Mouse (Mus musculus) liver, postnatal 0 days (tissue): ENCODE measurements around the gene Det1.

Source experiments
- CTCF ChIP-seq: sonication (generic); IDR thresholded peaks from 2 replicates; pipeline ENCODE4 v1.5.1; 2016; ENCODE audit warnings: antibody characterized with exemption, low read depth
- EP300 ChIP-seq: IDR thresholded peaks from 2 replicates; pipeline ENCODE4 v1.6.1; 2016; ENCODE audit warnings: antibody characterized with exemption, low read depth, mild to moderate bottlenecking

DNA sequence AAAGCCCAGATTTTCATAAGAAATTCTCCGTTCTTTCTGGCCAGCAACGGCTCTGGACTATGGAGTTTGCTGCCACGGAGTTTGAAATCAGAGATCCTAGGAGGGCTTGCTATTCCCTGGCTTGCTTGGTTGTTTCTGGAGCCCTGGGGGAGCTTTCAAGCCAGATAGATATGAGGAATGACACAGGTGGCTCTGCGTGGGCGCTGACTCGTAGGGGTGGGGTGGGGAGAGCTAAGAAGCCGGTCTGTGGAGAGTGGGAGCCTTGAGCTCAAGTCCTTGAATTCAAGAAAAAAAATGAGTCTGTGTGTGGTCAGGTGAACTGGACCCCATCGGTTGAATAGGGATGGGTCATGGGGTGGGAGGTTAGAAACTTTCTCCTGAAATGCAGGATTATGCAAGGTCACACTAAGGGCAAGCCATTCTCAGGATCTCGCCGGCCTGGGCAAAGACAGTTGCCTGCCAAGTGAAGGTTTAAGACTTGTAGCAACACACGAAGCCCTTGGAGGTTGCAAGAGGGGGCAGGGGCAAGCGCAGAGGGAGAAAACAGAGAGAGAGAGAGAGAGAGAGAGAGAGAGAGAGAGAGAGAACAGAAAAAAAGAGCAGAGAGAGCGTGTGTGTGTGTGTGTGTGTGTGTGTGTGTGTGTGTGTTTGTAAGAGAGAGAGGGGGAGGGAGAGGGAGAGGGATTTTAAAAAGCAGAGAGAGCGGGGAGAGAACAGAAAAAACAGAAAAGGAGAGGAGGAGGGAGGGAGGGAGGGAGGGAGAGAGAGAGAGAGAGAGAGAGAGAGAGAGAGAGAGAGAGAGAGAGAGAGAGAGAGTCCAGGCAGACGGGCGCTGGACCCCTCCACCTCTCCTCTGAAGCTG lies 34.8 kb upstream of the Det1 start:
- TF ChIP-seq CTCF (no peak), EP300 (no peak)
